Mouse (Mus musculus): ENCODE results near the gene Padi1. TPM values are rescaled to one million over a fixed set of nuclear protein-coding genes. Genes with fewer than 3 reads are reported as not detected.
A peak's percentile ranks its signal among the peaks of the same experiment; 100 is the strongest.

Gene Padi1
- polyA plus RNA-seq, 1 experiment = 1.0 TPM

- DNase-seq (ENCODE audit: low spot score) = no peak
These were observed 60.4 kb downstream of the Padi1 start for GRCm38 (mm10) chr4:140785217-140785616.

- DNase-seq (ENCODE audit: low spot score) = no peak
These were observed 61.2 kb downstream of the Padi1 start for GRCm38 (mm10) chr4:140784292-140784945.

- DNase-seq (ENCODE audit: low spot score) = no peak
These were observed 62.8 kb downstream of the Padi1 start for GRCm38 (mm10) chr4:140782821-140783220.

GRCm38 (mm10) chr4:140780507-140780906, 65.1 kb downstream of the Padi1 start:
- DNase-seq (ENCODE audit: low spot score) = no peak

GRCm38 (mm10) chr4:140779803-140780397, 65.7 kb downstream of the Padi1 start:
- no peak for DNase-seq (ENCODE audit: low spot score)

GRCm38 (mm10) chr4:140776623-140777022, 69.0 kb downstream of the Padi1 start:
- no peak for DNase-seq (ENCODE audit: low spot score)

GRCm38 (mm10) chr4:140775876-140776275, 69.7 kb downstream of the Padi1 start:
- no peak for DNase-seq (ENCODE audit: low spot score)

GRCm38 (mm10) chr4:140774893-140775292, 70.7 kb downstream of the Padi1 start:
- DNase-seq (ENCODE audit: low spot score) = no peak

GRCm38 (mm10) chr4:140774025-140774800, 71.4 kb downstream of the Padi1 start, which contains the start of gene Padi4:
TSS of gene Padi4 (minus strand) at chr4:140774236.
- peak; percentile 34 for DNase-seq (ENCODE audit: low spot score)

GRCm38 (mm10) chr4:140771091-140771490, 74.5 kb downstream of the Padi1 start:
- DNase-seq (ENCODE audit: low spot score) = no peak

GRCm38 (mm10) chr4:140770433-140770832, 75.1 kb downstream of the Padi1 start:
- DNase-seq (ENCODE audit: low spot score) = no peak

- DNase-seq (ENCODE audit: low spot score) = no peak
These were observed 76.6 kb downstream of the Padi1 start for GRCm38 (mm10) chr4:140768973-140769372.

- DNase-seq (ENCODE audit: low spot score) = no peak
These were observed 79.6 kb downstream of the Padi1 start for GRCm38 (mm10) chr4:140765936-140766335.

- peak; percentile 59 for DNase-seq (ENCODE audit: low spot score)
These were observed 82.4 kb downstream of the Padi1 start for GRCm38 (mm10) chr4:140763158-140763557.

Other genes with a start within 250 kb of the Padi1 start
- gene Arhgef10l, start 179.8 kb downstream of the Padi1 start, polyA plus RNA-seq (2012; rRNA removed) = 30.0 and 30.8 TPM in 2 replicates
- 21.6 and 31.5 TPM in 2 replicates for gene Rcc2, start 145.2 kb downstream of the Padi1 start, polyA plus RNA-seq (2012; rRNA removed)
- gene Padi6, start 103.1 kb downstream of the Padi1 start, polyA plus RNA-seq (2012; rRNA removed) = not detected in 2 replicates
- 15.6 and 15.9 TPM in 2 replicates for gene Padi4, start 71.5 kb downstream of the Padi1 start, polyA plus RNA-seq (2012; rRNA removed)
- gene Padi3, start 35.1 kb downstream of the Padi1 start, polyA plus RNA-seq (2012; rRNA removed) = 0.30 and 0.32 TPM in 2 replicates
- gene Padi2, start 60.6 kb upstream of the Padi1 start, polyA plus RNA-seq (2012; rRNA removed) = 1.7 and 1.8 TPM in 2 replicates
- 175 and 188 TPM in 2 replicates for gene Sdhb, start 115.4 kb upstream of the Padi1 start, polyA plus RNA-seq (2012; rRNA removed)
- gene Atp13a2, start 141.1 kb upstream of the Padi1 start, polyA plus RNA-seq (2012; rRNA removed) = 49.5 and 57.3 TPM in 2 replicates
- gene Mfap2, start 164.6 kb upstream of the Padi1 start, polyA plus RNA-seq (2012; rRNA removed) = 37.6 and 37.9 TPM in 2 replicates
- gene Crocc, start 214.8 kb upstream of the Padi1 start, polyA plus RNA-seq (2012; rRNA removed) = 27.0 and 30.8 TPM in 2 replicates
- 65.9 and 77.0 TPM in 2 replicates for gene Necap2, start 232.6 kb upstream of the Padi1 start, polyA plus RNA-seq (2012; rRNA removed)
- not detected in 2 replicates for gene Spata21, start 242.6 kb upstream of the Padi1 start, polyA plus RNA-seq (2012; rRNA removed)

Measured in urinary bladder, adult 2 months (tissue).